7 mouse cellular contexts compared by ENCODE assay signal in genomic region chr2:135659391-135660180, GRCm38 (mm10). TPM values are rescaled to one million over a fixed set of nuclear protein-coding genes. Genes with fewer than 3 reads are reported as not detected.
A peak's percentile ranks its signal among the peaks of the same experiment; 100 is the strongest.
DNase-seq lines count a peak whose midpoint lies in the region; ATAC-seq and TF ChIP-seq lines count a peak whose summit lies in the region.

No protein-coding gene starts in this region.

- H3K27me3 ChIP-seq in intestine, embryonic 15.5 days (replicated peaks), result no peaks in the 10 kb centered on the region
- no peaks in the 10 kb centered on the region for H3K27me3 ChIP-seq in limb, embryonic 12.5 days
- no peaks in the 10 kb centered on the region for H3K27me3 ChIP-seq in midbrain, embryonic 13.5 days
- peaks cover 8% of the 10 kb centered on the region for H3K27me3 ChIP-seq in spleen, adult 2 months (ENCODE audit: control insufficient read depth, insufficient read depth, low read length)

- peak; percentile 36 for ATAC-seq in granulocyte monocyte progenitor cell, adult 5-6 weeks (replicated peaks; ENCODE audit: poor library complexity, severe bottlenecking)
- ATAC-seq in intestine, embryonic 15.5 days, result peak; percentile 84
- ATAC-seq in limb, embryonic 12.5 days (ENCODE audit: insufficient number of reproducible peaks, insufficient read depth, low FRiP score, low TSS enrichment, low read depth), result peak; percentile 61
- ATAC-seq in midbrain, embryonic 13.5 days, result peak; percentile 79

- WGBS in intestine, embryonic 15.5 days, result under 1% methylated on average over 68 of the region's 97 CpGs
- WGBS in limb, embryonic 12.5 days, result under 1% methylated on average over 49 of the region's 97 CpGs
- under 1% methylated on average over 54 of the region's 97 CpGs for WGBS in midbrain, embryonic 13.5 days
- WGBS in spleen, adult 2 months, result 2% methylated on average over 38 of the region's 97 CpGs

- TF ChIP-seq CTCF in spleen, adult 2 months (IDR thresholded peaks at IDR 0.05; ENCODE audit: extremely low read depth, insufficient read depth, insufficient read length, insufficient replicate concordance), result no peak

- peak overlapping the region; percentile 90 for H3K27ac ChIP-seq in intestine, embryonic 15.5 days
- H3K27ac ChIP-seq in limb, embryonic 12.5 days, result peak overlapping the region; percentile 97
- H3K27ac ChIP-seq in midbrain, embryonic 13.5 days, result peak overlapping the region; percentile 99
- H3K27ac ChIP-seq in spleen, adult 2 months (ENCODE audit: insufficient read depth, low read length), result peak overlapping the region; percentile 22; the same call in 1 of the 2 replicates

- no peaks in the 10 kb centered on the region for H3K36me3 ChIP-seq in intestine, embryonic 15.5 days
- H3K36me3 ChIP-seq in limb, embryonic 12.5 days, result 0 out of 2 replicates have a peak, but pooled peaks cover 3% of the 10 kb centered on the region
- H3K36me3 ChIP-seq in midbrain, embryonic 13.5 days, result peaks cover 5% of the 10 kb centered on the region; the same call in 1 of the 2 replicates
- no peaks in the 10 kb centered on the region for H3K36me3 ChIP-seq in spleen, adult 2 months (ENCODE audit: control insufficient read depth, insufficient read depth, low read length)

- peak overlapping the region; percentile 91 for H3K4me2 ChIP-seq in intestine, embryonic 15.5 days (replicated peaks)
- H3K4me2 ChIP-seq in limb, embryonic 12.5 days, result peak overlapping the region; percentile 78
- peak overlapping the region; percentile 62 for H3K4me2 ChIP-seq in midbrain, embryonic 13.5 days (replicated peaks)

- no peaks in the 10 kb centered on the region for H3K9me3 ChIP-seq in intestine, embryonic 15.5 days
- no peaks in the 10 kb centered on the region for H3K9me3 ChIP-seq in limb, embryonic 12.5 days
- H3K9me3 ChIP-seq in midbrain, embryonic 13.5 days, result no peaks in the 10 kb centered on the region

- TF ChIP-seq POLR2A in spleen, adult 2 months (IDR thresholded peaks at IDR 0.05; ENCODE audit: low read depth, low read length), result no peak

- peak; percentile 78 for DNase-seq in adrenal gland, postnatal 14 days
- DNase-seq in embryo, embryonic 11 days, result peak; percentile 82
- DNase-seq in spleen, adult 2 months (ENCODE audit: low read depth in 1 of 2, low spot score in 2 of 2), result peak in 1 of 2 experiments; percentile 8

- H3K4me1 ChIP-seq in intestine, embryonic 15.5 days (replicated peaks), result no peaks in the 10 kb centered on the region
- peaks cover 9% of the 10 kb centered on the region; the same call in 1 of the 2 replicates for H3K4me1 ChIP-seq in limb, embryonic 12.5 days (replicated peaks)
- peaks cover 13% of the 10 kb centered on the region for H3K4me1 ChIP-seq in midbrain, embryonic 13.5 days (replicated peaks)
- H3K4me1 ChIP-seq in spleen, adult 2 months (ENCODE audit: control insufficient read depth, insufficient read depth, insufficient read length), result no peaks in the 10 kb centered on the region; the same call in 1 of the 2 replicates

- H3K9ac ChIP-seq in intestine, embryonic 15.5 days, result peak overlapping the region; percentile 86
- peak overlapping the region; percentile 94 for H3K9ac ChIP-seq in limb, embryonic 12.5 days (replicated peaks)
- peak overlapping the region; percentile 96 for H3K9ac ChIP-seq in midbrain, embryonic 13.5 days (replicated peaks)

- peak overlapping the region; percentile 77 for H3K4me3 ChIP-seq in intestine, embryonic 15.5 days (replicated peaks)
- H3K4me3 ChIP-seq in limb, embryonic 12.5 days (replicated peaks), result peak overlapping the region; percentile 84
- H3K4me3 ChIP-seq in midbrain, embryonic 13.5 days (replicated peaks), result peak overlapping the region; percentile 83
- peak overlapping the region; percentile 68 for H3K4me3 ChIP-seq in spleen, adult 2 months (ENCODE audit: extremely low read depth, insufficient read depth, insufficient read length)

RNA-seq across cellular contexts. Expression of gene Plcb4, which starts 0.8 kb away (rescaled TPM):
- 42.5 and 58.3 TPM in 2 replicates for total RNA-seq in adrenal gland, postnatal 14 days (2021)
- 19.9 and 20.8 TPM in 2 replicates for total RNA-seq in granulocyte monocyte progenitor cell, adult 5-6 weeks (2014; fragmentation: Nextera tagmentation)
- 11.3 and 20.0 TPM in 2 replicates for total RNA-seq in granulocyte monocyte progenitor cell, adult 5-6 weeks (2017)
- 12.7 and 12.9 TPM in 2 replicates for polyA plus RNA-seq in intestine, embryonic 15.5 days (2015; fragmentation: Nextera tagmentation; extraction: Ambion mirVana)
- 19.7 and 22.9 TPM in 2 replicates for polyA plus RNA-seq in limb, embryonic 12.5 days (2016; fragmentation: Nextera tagmentation; extraction: Ambion mirVana)
- polyA plus RNA-seq in midbrain, embryonic 13.5 days (2015; fragmentation: Nextera tagmentation; extraction: Ambion mirVana), result 34.6 and 38.2 TPM in 2 replicates
- polyA plus RNA-seq in spleen, adult 2 months (2012; rRNA removed), result 2.4 and 2.7 TPM in 2 replicates

Comparison
In these comparisons a context has a peak if more than half of its experiments do, and no peak if none do; other contexts are left out.
1. H3K27ac ChIP-seq: peak in every context shown above with its lines; median percentile 99 in midbrain, embryonic 13.5 days; 97 in limb, embryonic 12.5 days; 90 in intestine, embryonic 15.5 days; 22 in spleen, adult 2 months.